Mouse (Mus musculus): ENCODE data around the gene Gm6367.
"Not testable (repeated sequence)": the region's sequence is repeated elsewhere in the genome, so short reads cannot be mapped to it uniquely, and the experiment has no call there.

Gene Gm6367

DNA sequence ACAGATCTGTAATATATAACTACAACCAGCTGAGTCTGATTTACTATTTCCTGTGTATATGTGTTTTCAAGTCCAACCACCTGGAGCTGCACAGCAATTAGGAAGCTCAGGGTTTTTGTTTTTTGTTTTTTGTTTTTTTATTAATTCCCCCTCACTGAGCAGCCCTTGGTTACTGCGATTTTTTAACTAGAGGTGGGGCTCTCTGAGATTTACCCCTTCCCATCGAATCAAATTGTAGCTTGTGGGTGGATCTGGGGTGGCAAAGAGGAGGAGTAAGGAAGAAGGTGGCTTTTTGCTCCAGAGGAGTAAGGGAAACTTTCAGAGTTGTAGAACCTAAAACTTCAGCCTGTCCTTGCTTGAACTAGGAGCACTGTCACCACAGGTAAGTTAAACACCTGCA, at the start of gene Gm6367:
Gene Gm6367 (plus strand): TSS at position 301 of the 400 bp plus-strand sequence.
- DNase-seq (ENCODE audit: extremely low spot score, low read depth, low spot score), result not testable (repeated sequence)
